Mouse (Mus musculus): ENCODE data around the gene Ntn5. TPM values are rescaled to one million over a fixed set of nuclear protein-coding genes. Genes with fewer than 3 reads are reported as not detected.

Gene Ntn5
- total and polyA plus RNA-seq, 3 experiments, result 0.08 to 0.57 TPM; not detected in 1

DNA sequence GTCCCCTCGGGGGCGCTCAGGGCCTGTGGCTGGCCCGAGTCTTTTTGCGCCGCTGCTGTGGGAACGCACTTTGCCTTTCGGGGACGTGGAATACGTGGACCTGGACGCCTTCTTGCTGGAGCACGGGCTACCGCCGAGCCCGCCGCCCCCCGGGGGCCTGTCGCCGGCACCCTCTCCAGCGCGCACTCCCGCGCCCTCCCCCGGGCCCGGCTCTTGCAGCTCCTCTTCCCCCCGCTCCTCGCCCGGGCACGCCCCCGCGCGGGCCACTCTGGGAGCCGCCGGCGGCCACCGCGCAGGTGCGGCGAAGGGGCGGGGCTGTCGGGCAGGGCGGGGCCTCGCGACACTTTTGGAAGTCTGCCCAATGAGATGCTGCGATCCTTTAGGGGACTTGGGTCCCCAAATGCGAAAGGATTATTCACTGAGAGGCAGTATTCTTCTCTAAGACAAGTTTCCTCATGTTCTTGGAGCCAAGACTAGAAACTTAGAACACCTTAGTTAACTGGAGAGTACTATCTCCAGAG lies 23.0 kb downstream of the Ntn5 start (continued):
- TF ChIP-seq SMC3 (IDR thresholded peaks at IDR 0.05; ENCODE audit: low read depth, low read length) (no peak), USF1 (IDR thresholded peaks at IDR 0.05; ENCODE audit: low read depth, low read length) (no peak), NRF1 (IDR thresholded peaks at IDR 0.05; ENCODE audit: low read depth, low read length) (peak; percentile 85), JUN (IDR thresholded peaks at IDR 0.05; ENCODE audit: insufficient read depth, low read depth, low read length) (no peak), POLR2A (IDR thresholded peaks at IDR 0.05; ENCODE audit: low read depth, low read length) (peak; percentile 62), MAFK (IDR thresholded peaks at IDR 0.05; ENCODE audit: insufficient replicate concordance, low read length) (no peak), RAD21 (IDR thresholded peaks at IDR 0.05; ENCODE audit: low read depth, low read length) (no peak), POLR2AphosphoS2 (IDR thresholded peaks at IDR 0.05; ENCODE audit: low read depth, low read length) (no peak), NELFE (IDR thresholded peaks at IDR 0.05; ENCODE audit: low read depth, low read length) (peak; percentile 26; the same call in 1 of the 2 replicates), ZC3H11A (IDR thresholded peaks at IDR 0.05; ENCODE audit: low read depth, low read length) (no peak), CHD1 (IDR thresholded peaks at IDR 0.05; ENCODE audit: low read depth, low read length) (no peak), PAX5 (IDR thresholded peaks at IDR 0.05; ENCODE audit: low read length) (no peak), ETS1 (conservative IDR thresholded peaks at IDR 0.05; ENCODE audit: low read depth, low read length) (no peak), HCFC1 (IDR thresholded peaks at IDR 0.05; ENCODE audit: low read depth, low read length) (0 out of 2 replicates have a peak, but pooled peaks have one; percentile 17), UBTF (IDR thresholded peaks at IDR 0.05; ENCODE audit: low read depth, low read length) (peak; percentile 63; the same call in 1 of the 2 replicates), USF2 (conservative IDR thresholded peaks at IDR 0.05; ENCODE audit: low read depth, low read length) (no peak), CTCF (conservative IDR thresholded peaks at IDR 0.05 in 1 of 2, IDR thresholded peaks at IDR 0.05 in 1 of 2; ENCODE audit: low read depth in 2 of 2, low read length in 2 of 2) (0 out of 4 replicates have a peak, but pooled peaks of 1 of the 2 experiments have one; percentile 1), E2F4 (IDR thresholded peaks at IDR 0.05; ENCODE audit: insufficient replicate concordance, low read depth, low read length) (no peak), ZKSCAN1 (IDR thresholded peaks at IDR 0.05; ENCODE audit: borderline replicate concordance, low read depth, low read length) (no peak)

DNA sequence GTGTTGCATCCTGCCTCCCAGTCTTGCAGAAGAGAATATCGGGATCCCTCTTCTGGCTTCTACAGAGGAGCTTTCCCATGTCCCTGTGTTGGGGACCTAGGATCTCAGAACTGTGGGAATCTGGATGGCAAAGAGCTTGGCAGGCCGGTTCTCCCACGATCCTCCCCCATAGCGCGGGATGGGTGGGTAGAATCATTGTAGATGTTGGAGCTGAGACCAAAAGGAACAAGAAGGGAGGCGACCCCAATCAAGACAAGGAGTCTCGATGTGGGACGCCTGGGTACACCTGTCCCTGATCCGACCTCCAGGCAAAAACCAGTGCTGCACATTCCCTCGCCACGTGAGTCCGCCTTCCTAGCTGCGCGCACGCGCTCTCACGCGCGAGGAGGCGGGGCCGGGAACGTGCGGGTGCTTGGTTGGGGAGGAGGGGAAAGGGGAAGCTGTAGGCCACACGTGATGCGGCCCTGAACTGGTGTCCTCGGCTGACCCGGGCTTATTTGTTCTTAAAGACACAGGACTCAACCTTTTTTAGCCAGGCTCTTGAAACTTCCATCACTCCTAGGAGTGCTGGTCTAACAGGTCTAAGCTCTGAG lies 23.6 kb downstream of the Ntn5 start:
- dilution Hi-C loops (cut with MboI; ENCODE audit: extremely low pct_ligation_motif_present, extremely low pct_unique_long_range_greater_than_20kb, low sequenced_read_pairs), result no loop called here

More for the DNA sequence above, 23.6 kb downstream of the Ntn5 start:
- peak overlapping the region; percentile 91 for H3K4me2 ChIP-seq (ENCODE audit: insufficient read depth, low read depth, poor library complexity, severe bottlenecking)
- TF ChIP-seq TCF12 (IDR thresholded peaks at IDR 0.05; ENCODE audit: low read depth, low read length) (peak; percentile 62; the same call in 1 of the 2 replicates), ETS1 (conservative IDR thresholded peaks at IDR 0.05; ENCODE audit: low read depth, low read length) (peak; percentile 91), KAT2A (IDR thresholded peaks at IDR 0.05; ENCODE audit: insufficient replicate concordance, low read length) (no peak), USF1 (IDR thresholded peaks at IDR 0.05; ENCODE audit: low read depth, low read length) (peak; percentile 88), POLR2A (IDR thresholded peaks at IDR 0.05; ENCODE audit: low read depth, low read length) (peak; percentile 65; the same call in 1 of the 2 replicates), MEF2A (IDR thresholded peaks at IDR 0.05; ENCODE audit: borderline replicate concordance, low read depth, low read length) (peak; percentile 58; the same call in 1 of the 2 replicates), ELF1 (IDR thresholded peaks at IDR 0.05; ENCODE audit: low read depth, low read length) (peak; percentile 63; the same call in 1 of the 2 replicates), MYC (IDR thresholded peaks at IDR 0.05; ENCODE audit: low read depth, low read length) (peak; percentile 74), NRF1 (IDR thresholded peaks at IDR 0.05; ENCODE audit: low read depth, low read length) (peak; percentile 79), CHD2 (IDR thresholded peaks at IDR 0.05; ENCODE audit: low read length) (peak; percentile 48; the same call in 1 of the 2 replicates), SIN3A (IDR thresholded peaks at IDR 0.05; ENCODE audit: low read length) (no peak; the same call in 1 of the 2 replicates), USF2 (conservative IDR thresholded peaks at IDR 0.05; ENCODE audit: low read depth, low read length) (peak; percentile 80), POLR2AphosphoS2 (IDR thresholded peaks at IDR 0.05; ENCODE audit: low read depth, low read length) (no peak), GABPA (IDR thresholded peaks at IDR 0.05; ENCODE audit: insufficient replicate concordance, low read depth, low read length) (no peak), BHLHE40 (IDR thresholded peaks at IDR 0.05; ENCODE audit: low read depth, low read length) (peak; percentile 100), MAX (IDR thresholded peaks at IDR 0.05; ENCODE audit: low read length) (peak; percentile 95), EP300 (IDR thresholded peaks at IDR 0.05; ENCODE audit: low read length) (no peak), HCFC1 (IDR thresholded peaks at IDR 0.05; ENCODE audit: low read depth, low read length) (peak; percentile 66), IRF4 (IDR thresholded peaks at IDR 0.05; ENCODE audit: low read depth, low read length) (peak; percentile 53), MAZ (IDR thresholded peaks at IDR 0.05; ENCODE audit: low read depth, low read length) (peak; percentile 63; the same call in 1 of the 2 replicates), MXI1 (IDR thresholded peaks at IDR 0.05; ENCODE audit: low read depth, low read length) (peak; percentile 95)
- H3K79me2 ChIP-seq (replicated peaks; ENCODE audit: control insufficient read depth, extremely low read depth, insufficient read depth, poor library complexity, severe bottlenecking), result no peaks in the 10 kb centered on the region
- peak overlapping the region; percentile 75 for H3K9ac ChIP-seq (ENCODE audit: insufficient read depth, low read depth)
- H3K4me3 ChIP-seq (replicated peaks in 1 of 3; ENCODE audit: low read depth in 2 of 3, low read length in 2 of 3, poor library complexity in 1 of 3), result peak overlapping the region; percentile 53 to 77 (median 56)
- H3K27me3 ChIP-seq (replicated peaks), result no peaks in the 10 kb centered on the region
- peak; percentile 91 for DNase-seq (ENCODE audit: extremely low read depth)
- peak overlapping the region; percentile 87 for H3K27ac ChIP-seq (ENCODE audit: insufficient read depth, low read depth)
- in situ Hi-C loops (cut with MboI; ENCODE audit: low pct_ligation_motif_present, low pct_unique_long_range_greater_than_20kb, low sequenced_read_pairs), result no loop called here
- H3K4me1 ChIP-seq (ENCODE audit: control insufficient read depth in 1 of 2, insufficient read depth in 2 of 2), result peaks cover 0 to 46% of the 10 kb centered on the region in 2 experiments; a peak in 2 of 4 replicates
- H3K9me3 ChIP-seq (replicated peaks; ENCODE audit: low read length), result no peaks in the 10 kb centered on the region
- H3K36me3 ChIP-seq (replicated peaks in 1 of 2; ENCODE audit: control insufficient read depth in 1 of 2, insufficient read depth in 1 of 2, low read length in 1 of 2), result peaks cover 23 to 37% of the 10 kb centered on the region in 2 experiments

Measured in CH12.LX (cell line).